In the genomic region with DNA sequence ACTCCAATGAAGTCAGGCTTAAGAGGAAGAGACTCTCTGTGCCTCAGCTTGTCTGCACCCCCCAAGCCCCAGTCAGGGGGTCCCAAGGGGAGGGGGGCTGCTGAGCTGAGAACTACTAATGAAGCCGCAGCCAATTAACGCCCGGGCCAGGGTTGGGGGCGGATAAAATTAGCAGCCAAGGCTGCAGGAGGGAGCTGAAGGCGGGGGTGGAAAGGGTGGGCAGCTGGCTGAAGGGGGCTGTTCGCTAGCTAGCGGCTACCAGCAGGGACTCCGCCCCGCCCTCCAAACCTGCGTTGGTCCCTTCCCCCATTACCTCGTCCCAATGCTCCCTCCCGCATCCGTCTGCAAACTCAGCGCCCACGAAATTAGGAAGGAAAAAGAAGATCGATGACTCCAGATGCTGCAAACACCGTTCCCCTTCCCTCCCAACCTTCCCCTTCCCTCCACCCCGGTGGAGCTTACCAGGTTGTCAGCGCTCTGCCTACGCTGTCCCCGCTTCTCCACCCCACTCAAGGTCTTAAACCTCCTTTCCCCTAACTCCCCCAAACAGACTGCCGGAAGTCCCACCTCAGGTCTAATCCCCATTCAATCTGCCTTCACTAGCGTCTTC, we compare ENCODE assay signal across 15 mouse cellular contexts. TPM values are rescaled to one million over a fixed set of nuclear protein-coding genes. Genes with fewer than 3 reads are reported as not detected.
DNase-seq lines count a peak whose midpoint lies in the region; ATAC-seq and TF ChIP-seq lines count a peak whose summit lies in the region.
"Had no signal": no experiment of that assay in that cellular context is flagged by ENCODE, and none has a peak within 500 bp of the region (broad histone marks: within the 10 kb centered on the region; RNA-seq: fewer than 3 reads in every experiment).

No protein-coding gene starts in this region.

- H3K4me3 ChIP-seq in forebrain, embryonic 11.5 days (ENCODE audit: low read depth, low read length): 0 out of 2 replicates have a peak overlapping the region, but pooled peaks have one; percentile 7
- H3K4me3 ChIP-seq in forebrain, postnatal 0 days (ENCODE audit: low read depth, low read length): no peak overlapping the region
- no peak overlapping the region for H3K4me3 ChIP-seq in embryonic facial prominence, embryonic 13.5 days
- no peak overlapping the region for H3K4me3 ChIP-seq in hindbrain, postnatal 0 days (ENCODE audit: low read length)
- no peak overlapping the region for H3K4me3 ChIP-seq in neural tube, embryonic 11.5 days (ENCODE audit: low read depth, low read length)

- H3K36me3 ChIP-seq in forebrain, embryonic 11.5 days (ENCODE audit: control insufficient read depth, insufficient read depth, low read length): peaks cover 3% of the 10 kb centered on the region; the same call in 1 of the 2 replicates
- H3K36me3 ChIP-seq in forebrain, postnatal 0 days (ENCODE audit: insufficient read depth): no peaks in the 10 kb centered on the region; the same call in 1 of the 2 replicates
- peaks cover 11% of the 10 kb centered on the region for H3K36me3 ChIP-seq in embryonic facial prominence, embryonic 13.5 days
- H3K36me3 ChIP-seq in hindbrain, postnatal 0 days (ENCODE audit: insufficient read depth, low read length): no peaks in the 10 kb centered on the region
- H3K36me3 ChIP-seq in neural tube, embryonic 11.5 days (ENCODE audit: control insufficient read depth, insufficient read depth, low read length): no peaks in the 10 kb centered on the region

- H3K27me3 ChIP-seq in forebrain, embryonic 11.5 days (ENCODE audit: control insufficient read depth, insufficient read depth, low read length): peaks cover 59% of the 10 kb centered on the region
- H3K27me3 ChIP-seq in forebrain, postnatal 0 days (ENCODE audit: insufficient read depth, low read length): peaks cover 44% of the 10 kb centered on the region
- H3K27me3 ChIP-seq in embryonic facial prominence, embryonic 13.5 days: peaks cover 72% of the 10 kb centered on the region
- H3K27me3 ChIP-seq in hindbrain, postnatal 0 days (ENCODE audit: insufficient read depth, low read length): peaks cover 8% of the 10 kb centered on the region; the same call in 1 of the 2 replicates
- peaks cover 59% of the 10 kb centered on the region for H3K27me3 ChIP-seq in neural tube, embryonic 11.5 days (ENCODE audit: control insufficient read depth, insufficient read depth, low read length)
- H3K27me3 ChIP-seq: Patski had no signal

- no peak overlapping the region for H3K9ac ChIP-seq in forebrain, embryonic 11.5 days (ENCODE audit: low read length)
- H3K9ac ChIP-seq in forebrain, postnatal 0 days: no peak overlapping the region
- H3K9ac ChIP-seq in embryonic facial prominence, embryonic 13.5 days: 0 out of 2 replicates have a peak overlapping the region, but pooled peaks have one; percentile 36
- no peak overlapping the region for H3K9ac ChIP-seq in hindbrain, postnatal 0 days (replicated peaks; ENCODE audit: low read length)
- H3K9ac ChIP-seq in neural tube, embryonic 11.5 days (ENCODE audit: low read length): no peak overlapping the region; the same call in 1 of the 2 replicates
- H3K9ac ChIP-seq: liver, embryonic 14.5 days had no signal

- H3K9me3 ChIP-seq in forebrain, embryonic 11.5 days (ENCODE audit: control insufficient read depth, low read length): no peaks in the 10 kb centered on the region
- H3K9me3 ChIP-seq in forebrain, postnatal 0 days (ENCODE audit: low read length): no peaks in the 10 kb centered on the region
- H3K9me3 ChIP-seq in embryonic facial prominence, embryonic 13.5 days: no peaks in the 10 kb centered on the region
- no peaks in the 10 kb centered on the region for H3K9me3 ChIP-seq in hindbrain, postnatal 0 days (ENCODE audit: low read length)
- H3K9me3 ChIP-seq in neural tube, embryonic 11.5 days (ENCODE audit: control insufficient read depth, low read length): no peaks in the 10 kb centered on the region

- no peak overlapping the region for H3K27ac ChIP-seq in forebrain, embryonic 11.5 days (ENCODE audit: low read depth, low read length)
- no peak overlapping the region for H3K27ac ChIP-seq in forebrain, postnatal 0 days (ENCODE audit: low read depth, low read length)
- H3K27ac ChIP-seq in embryonic facial prominence, embryonic 13.5 days: no peak overlapping the region
- H3K27ac ChIP-seq in hindbrain, postnatal 0 days: no peak overlapping the region
- no peak overlapping the region for H3K27ac ChIP-seq in neural tube, embryonic 11.5 days (ENCODE audit: low read depth, low read length)
- H3K27ac ChIP-seq: liver, embryonic 14.5 days had no signal

- no peak for TF ChIP-seq CTCF in forebrain, postnatal 0 days (IDR thresholded peaks at IDR 0.05; ENCODE audit: low read depth)
- no peak for TF ChIP-seq CTCF in hindbrain, postnatal 0 days (IDR thresholded peaks at IDR 0.05; ENCODE audit: low read depth)

- WGBS in forebrain, embryonic 11.5 days: under 1% methylated on average over 23 of the region's 23 CpGs
- WGBS in forebrain, postnatal 0 days: 6% methylated on average over 22 of the region's 23 CpGs
- WGBS in embryonic facial prominence, embryonic 13.5 days: 1% methylated on average over 22 of the region's 23 CpGs
- WGBS in hindbrain, postnatal 0 days: 4% methylated on average over 22 of the region's 23 CpGs
- under 1% methylated on average over 22 of the region's 23 CpGs for WGBS in neural tube, embryonic 11.5 days

- peak overlapping the region; percentile 37; the same call in 1 of the 2 replicates for H3K4me2 ChIP-seq in forebrain, embryonic 11.5 days (ENCODE audit: low read depth, low read length, severe bottlenecking)
- H3K4me2 ChIP-seq in forebrain, postnatal 0 days (ENCODE audit: low read depth): no peak overlapping the region
- peak overlapping the region; percentile 34 for H3K4me2 ChIP-seq in embryonic facial prominence, embryonic 13.5 days
- H3K4me2 ChIP-seq in hindbrain, postnatal 0 days (ENCODE audit: low read depth, low read length): peak overlapping the region; percentile 16; the same call in 1 of the 2 replicates
- H3K4me2 ChIP-seq in neural tube, embryonic 11.5 days (ENCODE audit: low read depth): peak overlapping the region; percentile 15; the same call in 1 of the 2 replicates

- peak; percentile 11; the same call in 1 of the 2 replicates for ATAC-seq in forebrain, embryonic 11.5 days (replicated peaks; ENCODE audit: low FRiP score)
- no peak for ATAC-seq in forebrain, postnatal 0 days
- ATAC-seq in embryonic facial prominence, embryonic 13.5 days (ENCODE audit: insufficient number of reproducible peaks, insufficient read depth, low FRiP score, low TSS enrichment, low read depth): no peak
- ATAC-seq in hindbrain, postnatal 0 days: no peak
- no peak for ATAC-seq in neural tube, embryonic 11.5 days (ENCODE audit: insufficient read depth, low FRiP score, low TSS enrichment)
- ATAC-seq: intestine, postnatal 0 days; Patski had no signal

- no peak for DNase-seq in forebrain, embryonic 11.5 days (ENCODE audit: low spot score)
- DNase-seq in forebrain, postnatal 0 days: no peak
- DNase-seq in hindbrain, postnatal 0 days (ENCODE audit: low spot score): no peak
- no peak for DNase-seq in neural tube, embryonic 11.5 days (ENCODE audit: low spot score)
- no peak for DNase-seq in thymus, postnatal 25 days
- DNase-seq in frontal cortex, postnatal 36 days (ENCODE audit: low spot score in 2 of 2): no peak
- no peak for DNase-seq in T-cell, adult 2 months (ENCODE audit: low spot score)
- DNase-seq: adrenal gland, postnatal 25 days; B cell, adult 2 months; cerebellum, adult 2 months had no signal

- H3K4me1 ChIP-seq in forebrain, embryonic 11.5 days (replicated peaks; ENCODE audit: control insufficient read depth, insufficient read depth, low read length): peaks cover 26% of the 10 kb centered on the region
- peaks cover 10% of the 10 kb centered on the region; the same call in 1 of the 2 replicates for H3K4me1 ChIP-seq in forebrain, postnatal 0 days (ENCODE audit: insufficient read depth)
- peaks cover 51% of the 10 kb centered on the region for H3K4me1 ChIP-seq in embryonic facial prominence, embryonic 13.5 days
- H3K4me1 ChIP-seq in hindbrain, postnatal 0 days (ENCODE audit: insufficient read depth, low read length): peaks cover 20% of the 10 kb centered on the region
- peaks cover 26% of the 10 kb centered on the region for H3K4me1 ChIP-seq in neural tube, embryonic 11.5 days (ENCODE audit: control insufficient read depth, insufficient read depth, low read length)

RNA-seq across cellular contexts. Expression of a gene that starts 2.5 kb away (rescaled TPM):
- polyA plus RNA-seq in forebrain, embryonic 11.5 days (2014; fragmentation: Nextera tagmentation; extraction: Ambion mirVana): 112 and 123 TPM in 2 replicates
- total RNA-seq in forebrain, postnatal 0 days (2014; rRNA removed): 31.5 and 43.8 TPM in 2 replicates
- polyA plus RNA-seq in forebrain, postnatal 0 days (2015; fragmentation: Nextera tagmentation; extraction: Ambion mirVana): 39.0 and 39.9 TPM in 2 replicates
- polyA plus RNA-seq in embryonic facial prominence, embryonic 13.5 days (2015; fragmentation: Nextera tagmentation; extraction: Ambion mirVana): 81.7 and 92.3 TPM in 2 replicates
- total RNA-seq in hindbrain, postnatal 0 days (2014; rRNA removed): 66.1 and 91.1 TPM in 2 replicates
- polyA plus RNA-seq in hindbrain, postnatal 0 days (2015; fragmentation: Nextera tagmentation; extraction: Ambion mirVana): 49.7 and 49.9 TPM in 2 replicates
- polyA plus RNA-seq in neural tube, embryonic 11.5 days (2014; fragmentation: Nextera tagmentation; extraction: Ambion mirVana): 82.1 and 91.5 TPM in 2 replicates

RNA-seq across cellular contexts. Expression of a gene that starts 9.6 kb away (rescaled TPM):
- 37.6 and 40.4 TPM in 2 replicates for polyA plus RNA-seq in forebrain, embryonic 11.5 days (2014; fragmentation: Nextera tagmentation; extraction: Ambion mirVana)
- 2.1 and 2.2 TPM in 2 replicates for total RNA-seq in forebrain, postnatal 0 days (2014; rRNA removed)
- 19.9 and 22.6 TPM in 2 replicates for polyA plus RNA-seq in forebrain, postnatal 0 days (2015; fragmentation: Nextera tagmentation; extraction: Ambion mirVana)
- 3.0 and 3.9 TPM in 2 replicates for polyA plus RNA-seq in embryonic facial prominence, embryonic 13.5 days (2015; fragmentation: Nextera tagmentation; extraction: Ambion mirVana)
- 26.0 and 33.5 TPM in 2 replicates for total RNA-seq in hindbrain, postnatal 0 days (2014; rRNA removed)
- 134 and 146 TPM in 2 replicates for polyA plus RNA-seq in hindbrain, postnatal 0 days (2015; fragmentation: Nextera tagmentation; extraction: Ambion mirVana)
- 45.7 and 46.8 TPM in 2 replicates for polyA plus RNA-seq in neural tube, embryonic 11.5 days (2014; fragmentation: Nextera tagmentation; extraction: Ambion mirVana)
- total RNA-seq: megakaryocyte-erythroid progenitor cell, adult 5-6 weeks had no signal

RNA-seq across cellular contexts. Expression of a gene that starts 10.0 kb away (rescaled TPM):
- polyA plus RNA-seq in forebrain, embryonic 11.5 days (2014; fragmentation: Nextera tagmentation; extraction: Ambion mirVana): 5.9 and 6.1 TPM in 2 replicates
- 4.9 and 15.5 TPM in 2 replicates for total RNA-seq in forebrain, postnatal 0 days (2014; rRNA removed)
- 15.2 and 15.5 TPM in 2 replicates for polyA plus RNA-seq in forebrain, postnatal 0 days (2015; fragmentation: Nextera tagmentation; extraction: Ambion mirVana)
- polyA plus RNA-seq in embryonic facial prominence, embryonic 13.5 days (2015; fragmentation: Nextera tagmentation; extraction: Ambion mirVana): 20.0 and 32.7 TPM in 2 replicates
- 11.0 and 21.9 TPM in 2 replicates for total RNA-seq in hindbrain, postnatal 0 days (2014; rRNA removed)
- polyA plus RNA-seq in hindbrain, postnatal 0 days (2015; fragmentation: Nextera tagmentation; extraction: Ambion mirVana): 16.7 and 17.4 TPM in 2 replicates
- polyA plus RNA-seq in neural tube, embryonic 11.5 days (2014; fragmentation: Nextera tagmentation; extraction: Ambion mirVana): 2.4 and 3.4 TPM in 2 replicates
- total RNA-seq: megakaryocyte-erythroid progenitor cell, adult 5-6 weeks had no signal

RNA-seq across cellular contexts. Expression of a gene that starts 23.3 kb away (rescaled TPM):
- not detected in 2 replicates for polyA plus RNA-seq in forebrain, embryonic 11.5 days (2014; fragmentation: Nextera tagmentation; extraction: Ambion mirVana)
- 0.85 and 1.7 TPM in 2 replicates for total RNA-seq in forebrain, postnatal 0 days (2014; rRNA removed)
- 0.20 and 0.50 TPM in 2 replicates for polyA plus RNA-seq in forebrain, postnatal 0 days (2015; fragmentation: Nextera tagmentation; extraction: Ambion mirVana)
- polyA plus RNA-seq in embryonic facial prominence, embryonic 13.5 days (2015; fragmentation: Nextera tagmentation; extraction: Ambion mirVana): 2.0 and 3.2 TPM in 2 replicates
- total RNA-seq in hindbrain, postnatal 0 days (2014; rRNA removed): 0.68 and 3.7 TPM in 2 replicates
- polyA plus RNA-seq in hindbrain, postnatal 0 days (2015; fragmentation: Nextera tagmentation; extraction: Ambion mirVana): 1.4 and 1.7 TPM in 2 replicates
- 0.50 and 0.95 TPM in 2 replicates for polyA plus RNA-seq in neural tube, embryonic 11.5 days (2014; fragmentation: Nextera tagmentation; extraction: Ambion mirVana)
- total RNA-seq: megakaryocyte-erythroid progenitor cell, adult 5-6 weeks had no signal
